Mouse (Mus musculus) spleen, adult 12 weeks (tissue): ENCODE data around the gene Zyx.

Experiments used
- DNase-seq: peaks from one replicate; pipeline ENCODE4 v3.0.0; 2022; ENCODE audit warnings: low spot score

Zyx gene

DNA sequence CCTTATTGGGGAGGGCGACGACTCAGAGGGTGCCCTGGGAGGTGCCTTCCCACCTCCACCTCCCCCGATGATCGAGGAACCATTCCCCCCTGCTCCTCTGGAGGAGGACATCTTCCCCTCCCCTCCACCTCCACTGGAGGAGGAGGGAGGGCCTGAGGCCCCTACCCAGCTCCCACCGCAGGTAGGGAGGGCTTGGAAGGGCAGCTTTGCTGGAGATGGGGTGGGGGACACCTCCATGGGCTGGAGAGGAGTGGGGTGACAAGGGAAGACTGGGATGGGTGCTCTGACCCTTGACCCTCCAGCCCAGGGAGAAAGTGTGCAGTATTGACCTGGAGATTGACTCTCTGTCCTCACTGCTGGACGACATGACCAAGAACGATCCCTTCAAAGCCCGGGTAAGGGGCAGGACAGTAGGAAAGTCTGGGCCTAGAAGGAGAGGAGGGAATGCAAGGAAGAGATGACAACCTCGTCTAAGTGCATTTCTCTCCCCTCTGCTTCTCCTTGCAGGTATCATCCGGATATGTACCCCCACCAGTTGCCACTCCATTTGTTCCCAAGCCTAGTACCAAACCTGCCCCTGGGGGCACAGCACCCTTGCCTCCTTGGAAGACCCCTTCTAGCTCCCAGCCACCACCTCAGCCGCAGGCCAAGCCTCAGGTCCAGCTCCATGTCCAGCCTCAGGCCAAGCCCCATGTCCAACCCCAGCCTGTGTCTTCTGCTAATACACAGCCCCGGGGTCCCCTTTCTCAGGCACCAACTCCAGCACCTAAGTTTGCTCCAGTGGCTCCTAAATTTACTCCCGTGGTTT lies 1.7 kb downstream of the Zyx start:
- DNase-seq = no peak

DNA sequence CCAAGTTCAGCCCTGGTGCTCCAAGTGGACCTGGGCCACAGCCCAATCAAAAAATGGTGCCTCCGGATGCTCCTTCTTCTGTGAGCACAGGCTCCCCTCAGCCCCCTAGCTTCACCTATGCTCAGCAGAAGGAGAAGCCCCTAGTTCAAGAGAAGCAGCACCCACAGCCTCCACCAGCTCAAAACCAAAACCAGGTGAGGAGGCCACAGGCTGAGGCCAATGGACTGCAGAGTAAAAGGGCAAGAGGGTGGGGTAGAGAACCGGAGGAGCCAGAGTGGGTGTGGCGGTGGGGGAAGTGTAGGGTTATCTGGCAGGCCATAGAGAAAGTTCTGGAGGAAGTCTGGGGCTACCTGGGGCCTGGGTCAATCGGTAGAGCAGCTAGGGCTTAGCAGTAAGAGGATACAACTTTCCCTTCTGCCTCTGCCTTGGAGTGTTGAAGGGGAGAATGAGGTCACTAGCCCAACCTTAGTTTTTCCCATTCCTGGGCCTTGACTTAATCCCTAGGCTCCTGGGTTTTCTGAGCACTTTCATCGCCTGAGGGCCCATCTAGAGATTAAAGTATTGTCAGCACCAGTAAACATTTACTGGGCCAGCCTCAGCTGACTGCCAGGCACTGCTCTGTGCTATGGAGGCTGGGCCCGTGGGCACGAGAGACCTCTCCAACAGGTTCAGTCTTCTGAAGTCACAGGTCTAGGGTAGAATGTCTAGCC lies 2.5 kb downstream of the Zyx start:
- no peak for DNase-seq

DNA sequence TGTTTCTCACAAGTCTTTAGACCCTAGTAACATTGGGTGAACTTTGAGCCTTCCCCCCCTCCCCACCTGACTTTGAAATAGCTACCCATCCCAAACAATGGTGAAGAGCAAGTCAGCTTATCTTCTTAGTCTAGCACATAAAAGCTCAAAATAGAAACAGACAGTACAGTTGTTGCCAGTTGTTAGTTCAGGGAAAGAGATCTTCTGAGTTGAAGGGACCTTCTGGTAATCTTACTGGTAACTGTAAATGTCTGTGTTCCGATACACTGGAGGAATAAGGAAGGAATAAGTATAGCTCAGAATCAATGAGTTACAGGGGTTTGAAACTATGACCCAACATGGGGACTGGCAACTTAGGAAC lies 3.0 kb downstream of the Zyx start:
- DNase-seq = no peak

DNA sequence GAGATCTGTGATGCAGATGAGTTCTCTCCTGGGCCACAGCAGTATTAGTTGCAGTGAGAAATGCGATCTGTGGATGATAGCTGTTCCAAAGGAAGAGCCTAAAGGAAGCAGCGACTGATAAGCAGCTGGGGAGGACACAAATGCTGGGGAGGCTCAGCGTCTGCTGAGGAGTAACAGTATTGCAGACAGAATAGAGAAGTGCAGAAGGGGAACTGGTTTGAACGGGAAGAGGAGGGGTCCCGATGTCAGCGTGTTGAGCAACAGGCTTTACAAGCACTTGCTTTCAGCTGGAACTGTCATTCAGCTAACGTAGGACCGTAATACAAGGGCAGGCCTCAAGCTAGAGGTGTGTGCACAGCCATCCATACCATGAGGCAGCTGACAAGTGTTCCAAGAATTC lies 3.8 kb downstream of the Zyx start:
- DNase-seq = no peak

DNA sequence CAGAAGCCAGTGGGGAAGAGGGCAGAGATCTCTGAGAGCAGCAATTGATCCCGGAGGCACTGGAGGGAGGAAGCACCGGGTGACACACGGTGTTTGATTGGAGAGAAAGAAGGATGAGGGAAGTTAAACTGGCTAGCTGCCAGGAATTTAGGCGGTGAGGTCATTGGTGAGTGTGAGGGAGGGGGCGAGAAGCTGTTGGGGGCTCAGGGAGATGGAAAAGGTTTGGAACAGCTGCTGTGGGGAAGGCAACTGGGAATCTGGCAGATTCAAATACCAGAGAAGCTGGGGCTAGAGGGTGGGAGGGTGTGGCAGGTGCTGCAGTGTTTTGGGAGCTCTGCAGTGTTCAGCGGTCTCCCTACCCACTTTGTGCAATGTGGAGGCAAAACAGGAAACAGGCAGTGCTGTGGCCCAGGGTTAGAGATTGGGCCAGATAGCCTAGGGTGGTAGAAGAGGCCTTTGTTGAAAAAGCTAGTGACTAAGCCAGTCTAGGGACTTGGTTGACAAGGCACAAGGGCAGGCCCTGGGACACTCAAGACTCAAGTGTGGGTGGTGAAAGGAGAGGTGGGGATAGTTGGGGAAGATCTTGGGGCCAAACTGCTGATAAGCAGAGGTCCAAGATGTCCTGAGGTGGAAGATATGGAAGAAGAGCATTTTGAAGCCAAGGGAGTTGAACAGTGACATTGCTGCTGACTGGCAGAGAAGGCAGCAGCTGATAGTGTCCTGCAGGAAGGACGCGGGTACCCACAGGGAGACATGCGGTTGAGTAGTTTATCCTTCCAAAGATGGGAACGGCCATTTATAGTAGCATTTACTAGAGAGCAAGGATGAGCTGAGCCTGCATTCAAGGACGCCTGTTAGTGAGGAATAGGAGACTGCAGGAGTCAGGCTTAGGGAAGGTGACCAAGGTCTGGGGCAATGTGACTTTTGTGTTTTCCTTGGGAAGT lies 4.9 kb downstream of the Zyx start:
- no peak for DNase-seq

DNA sequence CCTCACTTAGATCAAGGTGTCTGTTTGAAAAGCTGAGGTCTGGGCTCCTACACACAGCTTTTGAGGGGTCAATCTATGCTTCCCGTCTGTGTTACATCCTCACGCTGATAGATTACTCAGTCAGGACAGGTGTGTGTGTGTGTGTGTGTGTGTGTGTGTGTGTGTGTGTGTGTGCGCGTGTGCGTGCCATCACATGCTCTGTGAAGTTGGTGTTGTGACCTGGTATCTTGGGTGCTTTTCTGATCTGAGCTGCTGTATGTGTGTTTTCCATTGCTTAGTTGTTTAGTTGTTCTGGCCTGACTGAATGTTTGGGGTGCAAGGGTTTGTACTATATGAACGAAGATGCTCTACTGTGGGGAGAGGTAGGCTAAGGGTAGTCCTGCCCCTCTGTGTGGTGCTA lies 5.9 kb downstream of the Zyx start:
- DNase-seq = no peak

DNA sequence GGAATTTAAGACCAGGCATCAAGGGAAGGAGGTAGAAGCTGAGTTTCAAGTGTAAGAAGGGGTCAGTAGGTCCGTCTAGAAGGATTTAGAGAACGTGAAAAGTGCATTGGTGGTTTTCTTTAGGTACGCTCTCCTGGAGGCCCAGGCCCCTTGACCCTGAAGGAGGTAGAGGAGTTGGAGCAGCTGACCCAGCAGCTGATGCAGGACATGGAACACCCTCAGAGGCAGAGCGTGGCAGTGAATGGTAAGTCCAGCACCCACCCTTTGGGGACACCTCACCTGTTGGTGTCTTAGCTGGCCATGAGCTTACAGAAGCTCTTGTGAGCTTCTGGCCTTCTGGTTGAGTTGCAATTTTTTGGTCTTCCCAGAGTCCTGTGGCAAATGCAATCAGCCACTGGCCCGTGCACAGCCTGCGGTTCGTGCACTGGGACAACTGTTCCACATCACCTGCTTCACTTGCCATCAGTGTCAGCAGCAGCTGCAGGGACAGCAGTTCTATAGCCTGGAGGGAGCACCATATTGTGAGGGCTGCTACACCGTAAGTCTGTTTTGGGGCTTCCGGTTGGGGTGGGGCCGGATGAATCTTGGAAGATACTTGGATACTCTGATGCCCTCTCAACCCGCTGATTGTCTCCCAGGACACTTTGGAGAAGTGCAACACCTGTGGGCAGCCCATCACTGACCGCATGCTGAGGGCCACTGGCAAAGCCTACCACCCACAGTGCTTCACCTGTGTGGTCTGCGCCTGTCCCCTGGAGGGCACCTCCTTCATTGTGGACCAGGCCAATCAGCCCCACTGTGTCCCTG lies 6.6 kb downstream of the Zyx start:
- DNase-seq = no peak

DNA sequence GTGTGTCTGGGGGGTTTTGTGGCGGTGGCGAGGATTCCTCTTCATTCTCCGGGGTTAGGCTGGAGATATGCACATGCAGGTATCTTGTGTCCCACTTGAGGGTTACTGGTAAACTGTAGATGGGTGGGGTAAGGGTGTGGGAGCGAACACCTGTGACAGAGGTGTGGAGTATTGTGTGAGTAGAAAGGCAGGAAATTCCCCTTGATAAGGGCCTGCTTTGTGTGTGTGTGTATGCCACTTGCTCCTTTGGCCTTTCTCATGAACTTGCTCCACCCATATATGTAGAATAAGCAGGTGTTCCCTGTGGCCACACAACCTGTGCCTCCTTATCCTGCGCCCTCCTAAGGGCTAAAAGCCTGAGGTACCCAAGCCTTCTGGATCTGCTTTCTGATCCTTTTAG lies 7.5 kb downstream of the Zyx start:
- no peak for DNase-seq

DNA sequence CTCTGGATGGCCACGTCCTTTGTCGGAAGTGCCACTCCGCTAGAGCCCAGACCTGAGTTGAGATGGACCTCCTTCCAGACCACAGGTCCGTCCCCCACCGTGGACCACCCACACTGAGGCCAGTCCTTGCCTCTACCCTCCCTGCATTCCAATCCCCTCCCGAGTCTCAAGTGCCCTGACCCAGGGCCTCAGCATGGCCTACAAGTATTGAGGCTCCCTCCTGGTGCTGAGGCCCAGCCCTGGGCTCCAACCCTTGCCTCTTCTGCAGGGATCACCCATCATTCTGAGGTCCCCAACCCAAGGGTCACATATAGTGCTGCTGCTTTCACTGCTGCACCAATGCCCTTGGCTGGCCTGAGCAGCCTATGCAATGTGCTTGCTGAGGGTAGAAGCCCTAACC lies 8.5 kb downstream of the Zyx start:
- no peak for DNase-seq

DNA sequence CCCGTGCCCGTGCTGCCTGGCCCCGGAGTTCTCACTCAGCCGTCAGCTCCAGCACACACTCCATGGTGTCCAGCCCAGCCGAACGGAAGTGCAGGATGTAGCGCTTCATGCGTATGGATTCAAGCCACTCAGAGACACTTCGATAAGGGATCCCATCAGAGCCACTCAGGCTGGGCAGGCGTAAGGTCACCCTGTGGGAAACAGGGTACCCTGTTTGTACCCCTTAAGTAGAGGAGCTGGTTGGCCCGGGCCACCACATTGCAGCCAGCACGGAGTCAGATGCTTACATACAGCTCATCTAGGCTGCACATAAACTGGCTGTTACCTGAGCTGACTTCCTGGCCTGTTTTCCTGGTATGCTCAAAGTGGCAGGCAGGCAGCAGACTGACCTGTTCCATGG lies 9.5 kb downstream of the Zyx start:
- no peak for DNase-seq

DNA sequence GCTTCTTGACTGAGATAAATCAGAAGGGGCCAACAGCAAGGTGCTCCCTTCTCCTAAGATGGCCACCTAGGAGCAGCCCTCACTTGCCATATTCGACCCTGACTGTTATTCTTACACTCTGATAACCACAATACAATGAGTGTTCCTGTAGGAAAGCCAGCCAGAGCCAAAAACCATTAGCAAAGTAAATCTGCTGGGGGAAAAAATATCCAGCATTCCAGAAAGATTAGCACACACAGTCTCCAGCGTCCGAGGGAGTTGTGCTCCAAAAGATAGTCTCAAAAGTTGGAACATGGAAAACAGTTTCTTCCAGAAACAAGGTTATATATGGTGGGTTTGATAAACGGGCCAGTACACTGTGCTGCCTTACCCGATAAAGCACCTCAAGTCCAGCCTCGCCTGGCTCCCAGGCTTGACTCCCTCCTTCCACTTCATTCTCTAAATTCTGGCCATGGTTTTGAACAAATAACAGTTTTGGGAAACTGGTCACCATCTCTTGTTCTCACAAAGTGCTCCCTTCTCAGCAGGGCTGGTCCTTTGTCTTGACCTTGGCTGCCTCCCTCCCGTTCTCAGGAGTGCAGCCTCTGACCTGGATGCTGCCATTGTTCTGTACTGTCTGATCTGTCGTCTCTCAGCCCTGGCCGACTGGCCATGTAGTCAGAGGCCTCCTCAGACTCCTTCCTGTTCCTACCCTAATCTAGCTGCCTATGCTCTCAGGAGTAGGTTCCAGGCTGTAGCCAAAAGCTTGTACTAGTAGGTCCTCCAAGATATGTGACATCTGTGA lies 10.1 kb downstream of the Zyx start:
- DNase-seq = no peak

DNA sequence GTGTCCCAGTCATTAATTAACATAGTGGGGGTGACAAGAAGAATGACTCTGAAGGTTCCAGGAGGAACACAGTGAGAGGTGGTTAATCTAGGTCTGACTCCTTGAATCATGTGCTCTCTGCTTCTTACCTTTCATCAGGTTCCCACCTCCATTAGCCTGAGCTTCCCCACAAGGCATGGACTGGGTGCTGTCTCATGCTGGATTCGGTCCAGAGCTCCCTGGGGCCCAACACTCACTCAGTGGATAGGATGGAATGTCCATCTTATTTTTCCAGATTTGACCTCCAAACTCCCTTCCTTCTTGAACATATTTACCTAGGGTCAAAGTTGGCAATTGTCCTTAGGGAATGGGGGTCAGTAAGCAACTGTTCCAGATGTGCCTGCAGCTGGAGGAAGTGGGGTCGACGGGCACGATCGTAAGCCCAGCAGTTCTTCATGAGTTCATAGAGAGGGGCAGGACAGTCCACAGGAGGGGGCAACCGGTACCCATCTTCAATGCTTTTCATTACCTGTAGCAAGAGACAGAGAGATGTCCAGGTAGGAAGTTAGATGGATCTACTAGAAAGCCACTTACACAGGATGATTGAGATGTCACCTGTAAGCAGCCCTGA lies 10.9 kb downstream of the Zyx start:
- DNase-seq = no peak

DNA sequence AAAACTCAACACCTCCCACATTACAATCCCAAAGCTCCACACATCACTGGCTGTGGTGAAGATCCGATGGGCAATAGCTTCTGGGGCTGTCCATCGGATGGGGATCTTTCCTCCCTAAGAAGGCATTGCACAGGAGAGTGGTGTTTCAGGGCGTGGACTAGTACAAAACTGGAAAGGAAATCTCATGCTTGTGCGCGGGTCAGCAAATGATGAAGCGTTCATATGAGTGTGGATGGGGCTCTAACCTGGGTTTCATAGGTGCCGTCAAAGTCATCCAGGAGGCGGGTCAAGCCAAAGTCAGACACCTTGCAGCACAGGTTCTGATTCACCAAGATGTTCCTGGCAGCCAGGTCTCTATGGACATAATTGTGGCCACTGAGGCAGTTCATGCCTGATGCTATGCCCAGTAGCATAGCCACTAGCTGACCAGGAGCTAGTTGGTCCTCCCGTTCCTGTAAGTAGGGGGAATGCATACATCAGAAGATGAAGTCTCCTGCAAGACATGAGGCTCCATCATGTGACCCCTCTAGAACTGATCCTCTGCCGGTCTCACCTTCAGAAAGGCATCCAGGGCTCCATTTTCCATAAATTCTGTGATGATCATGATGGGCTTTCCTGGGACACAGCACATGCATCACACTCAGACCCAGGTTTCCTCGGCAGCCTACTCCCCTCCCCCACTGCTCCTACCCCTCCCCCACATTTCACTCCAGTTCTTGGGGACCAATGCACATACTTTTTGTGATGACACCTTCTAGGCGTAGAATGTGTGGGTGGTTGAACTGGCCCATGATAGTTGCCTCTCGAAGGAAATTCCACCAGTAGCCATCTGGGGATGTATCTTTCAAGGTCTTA lies 11.8 kb downstream of the Zyx start:
- DNase-seq = no peak

DNA sequence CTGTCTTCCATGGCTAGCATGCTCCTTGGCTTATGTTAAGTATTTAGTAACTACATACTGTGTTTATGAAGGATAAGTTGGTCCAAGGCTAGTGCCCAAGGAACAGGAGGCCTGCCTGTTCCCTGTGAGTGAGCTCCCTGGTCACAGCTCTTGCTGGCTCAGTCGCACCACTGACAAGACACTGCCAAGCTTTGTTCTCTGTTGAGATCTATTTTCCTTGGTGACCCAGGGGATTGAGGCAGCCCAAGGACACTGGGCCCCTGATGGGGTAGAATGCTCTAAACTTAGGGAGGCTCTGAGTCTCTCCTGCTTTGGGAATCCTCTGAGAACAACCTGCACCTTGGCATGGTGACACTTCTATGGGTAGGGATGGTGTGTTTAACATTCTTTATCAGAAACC lies 12.6 kb downstream of the Zyx start:
- DNase-seq = no peak

DNA sequence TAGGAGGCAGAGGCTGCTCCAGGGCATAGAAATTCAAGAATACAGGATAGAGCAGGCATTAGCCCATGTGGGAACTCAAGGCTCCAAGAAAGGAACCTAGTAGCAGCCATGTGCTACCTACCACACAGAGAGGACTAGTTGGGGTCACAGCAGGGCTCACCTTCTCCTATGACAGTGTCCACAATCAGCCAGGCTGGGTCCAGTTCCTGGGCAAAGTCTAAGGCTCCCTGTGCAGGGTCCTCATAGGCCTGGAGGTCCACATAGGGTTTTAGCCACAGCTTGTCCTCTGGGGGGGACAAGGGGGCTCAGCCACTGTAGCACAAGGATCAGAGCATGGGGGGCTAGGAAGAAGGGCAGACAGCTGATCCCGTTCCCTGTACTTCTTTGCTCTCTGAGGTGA lies 13.1 kb downstream of the Zyx start:
- DNase-seq = no peak

DNA sequence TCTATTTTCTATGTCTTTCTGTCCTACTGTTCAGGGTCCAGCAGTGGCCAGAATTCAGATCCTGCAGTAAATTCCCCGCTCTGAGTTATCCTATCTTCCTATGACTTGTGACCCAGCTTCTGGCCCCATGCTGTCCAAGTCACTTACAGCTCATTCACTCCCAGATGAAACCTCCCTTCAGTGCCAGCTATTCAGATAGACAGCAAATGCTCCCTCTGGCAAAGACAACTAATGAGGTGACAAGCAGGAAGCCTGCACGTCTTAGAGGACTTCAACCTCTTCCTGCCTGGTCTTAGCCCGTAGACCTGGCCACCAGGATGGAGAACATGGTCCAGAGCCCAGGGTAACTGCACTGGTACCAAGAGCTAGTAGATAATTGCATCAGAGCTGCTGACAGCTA lies 13.5 kb downstream of the Zyx start:
- no peak for DNase-seq

DNA sequence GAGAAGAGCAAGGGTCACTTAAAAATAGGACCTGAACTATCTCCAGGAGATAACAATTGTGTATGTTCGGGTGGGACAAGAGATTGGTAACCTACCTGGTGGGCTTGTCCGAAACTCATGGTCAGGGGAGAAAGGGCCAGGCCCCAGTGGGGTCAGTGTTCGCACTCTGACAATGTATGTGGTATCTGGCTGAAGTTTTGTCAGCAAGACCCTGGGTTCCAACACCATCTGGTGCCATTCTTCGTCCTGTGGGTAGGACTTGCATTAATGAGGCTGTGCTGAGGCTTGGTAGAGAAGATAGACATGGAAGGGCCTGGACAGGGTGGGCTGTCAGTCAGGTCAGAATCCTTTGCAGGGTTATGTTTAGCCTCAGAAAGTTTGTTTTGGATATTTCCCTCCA lies 14.6 kb downstream of the Zyx start:
- DNase-seq = no peak

DNA sequence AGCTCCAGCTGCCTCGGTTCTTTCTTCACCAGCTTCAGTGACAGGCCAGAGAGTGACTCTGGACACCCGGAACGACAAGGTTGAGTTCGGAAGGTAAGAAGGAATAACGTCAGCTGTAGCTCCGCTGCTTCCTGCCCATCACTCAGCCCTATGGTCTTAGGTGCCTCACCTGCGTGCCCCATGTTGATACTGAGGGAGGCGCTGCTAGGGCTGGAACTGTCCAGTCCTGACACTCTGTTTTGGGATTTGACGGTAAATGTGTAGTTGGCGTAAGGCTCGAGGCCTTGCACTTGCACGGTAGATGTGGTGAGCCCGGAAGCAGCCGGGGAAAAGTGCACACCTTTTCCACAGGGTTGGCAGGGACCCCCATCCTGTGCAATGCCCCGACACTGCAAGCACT lies 15.2 kb downstream of the Zyx start:
- no peak for DNase-seq

DNA sequence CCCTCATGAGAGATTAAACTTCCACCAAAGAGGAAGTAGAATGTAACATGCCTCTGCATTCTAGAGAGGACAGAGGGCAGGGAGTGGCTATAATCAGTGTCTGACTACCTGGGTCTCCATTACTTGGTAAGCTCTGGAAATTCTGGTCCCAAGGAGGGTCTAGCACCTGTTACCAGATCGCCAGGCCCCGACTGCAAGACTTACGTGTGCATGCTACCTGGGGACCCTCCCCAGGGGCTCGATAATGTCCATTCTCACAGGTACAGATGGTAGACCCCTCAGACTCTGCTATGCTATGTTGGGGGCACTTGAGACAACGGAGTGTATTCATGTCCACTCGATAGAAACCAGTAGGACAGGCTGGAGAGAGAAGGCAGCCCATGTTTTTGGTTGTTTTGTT lies 15.8 kb downstream of the Zyx start:
- DNase-seq = no peak

DNA sequence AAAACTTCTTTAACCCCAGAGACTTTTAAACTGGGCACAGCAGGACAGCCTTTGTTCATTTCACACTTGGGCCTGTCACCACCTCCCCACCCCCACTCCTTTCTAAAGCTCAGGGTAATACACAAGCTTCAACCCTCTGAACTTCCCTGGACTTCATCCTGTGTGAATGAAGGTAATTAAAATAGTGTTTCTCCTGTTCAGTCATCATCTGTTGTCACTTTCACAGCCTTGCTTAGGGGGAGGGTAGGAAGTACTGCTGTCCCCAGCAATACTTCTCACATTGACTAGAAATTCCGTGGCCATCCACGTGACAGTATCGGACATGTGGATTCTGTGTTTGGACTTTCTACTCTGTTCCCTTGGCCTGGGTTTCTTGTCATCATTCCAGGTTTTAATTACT lies 20.4 kb downstream of the Zyx start:
- no peak for DNase-seq
